Mouse (Mus musculus) cerebellum, adult 2 months (tissue): Measurements from ENCODE around the gene Foxk1. TPM values are rescaled to one million over a fixed set of nuclear protein-coding genes. Genes with fewer than 3 reads are reported as not detected.
A peak's percentile ranks its signal among the peaks of the same experiment; 100 is the strongest.

ENCODE experiments used
- DNase-seq, 2 experiments: peaks; one replicate each; pipeline ENCODE4 v3.0.0; 2021
- H3K27ac ChIP-seq: fragments of 200-500 bp; 2 replicates; pipeline ENCODE4 v1.5.1; 2012; ENCODE audit warnings: low read length, control low read depth, inconsistent platforms; ENCODE audit not compliant: insufficient read depth
- H3K27me3 ChIP-seq: fragments of 200-500 bp; 2 replicates; pipeline ENCODE4 v1.6.1; 2012; ENCODE audit warnings: inconsistent platforms, mild to moderate bottlenecking, low read length, moderate library complexity; ENCODE audit not compliant: control insufficient read depth, insufficient read depth
- H3K4me1 ChIP-seq: fragments of 200-500 bp; 2 replicates; pipeline ENCODE4 v1.6.1; 2011; ENCODE audit warnings: low read length; ENCODE audit not compliant: control insufficient read depth, insufficient read depth
- H3K4me3 ChIP-seq: fragments of 200-500 bp; replicated peaks from 2 replicates; pipeline ENCODE3; 2011; ENCODE audit warnings: mild to moderate bottlenecking, low read depth, low read length, control low read depth; ENCODE audit not compliant: insufficient read depth
- CTCF ChIP-seq: fragments of 200-500 bp; IDR thresholded peaks from 2 replicates; pipeline ENCODE4 v1.5.1; 2011; ENCODE audit warnings: low read depth, mild to moderate bottlenecking, control low read depth, low read length, moderate library complexity, borderline replicate concordance; ENCODE audit not compliant: insufficient read depth
- POLR2A ChIP-seq: fragments of 200-500 bp; IDR thresholded peaks from 2 replicates; pipeline ENCODE4 v1.6.1; 2011; ENCODE audit warnings: low read length, control low read depth, borderline replicate concordance; ENCODE audit not compliant: insufficient read depth
- WGBS: fragments of 180-500 bp; shearing (Covaris S2); methylation state at CpG from one replicate; pipeline ENCODE4 v1.1.7; 2018; 5-methylcytosine and 5-hydroxymethylcytosine counted together
- polyA plus RNA-seq: library from polyadenylated mRNA; depleted of rRNA; stranded (reverse); fragments of >200 nt; gene quantifications from 2 replicates; pipeline ENCODE4 v1.2.3, GENCODE M21; 2012

Gene Foxk1
- polyA plus RNA-seq, 1 experiment, result 14.2 TPM

DNA sequence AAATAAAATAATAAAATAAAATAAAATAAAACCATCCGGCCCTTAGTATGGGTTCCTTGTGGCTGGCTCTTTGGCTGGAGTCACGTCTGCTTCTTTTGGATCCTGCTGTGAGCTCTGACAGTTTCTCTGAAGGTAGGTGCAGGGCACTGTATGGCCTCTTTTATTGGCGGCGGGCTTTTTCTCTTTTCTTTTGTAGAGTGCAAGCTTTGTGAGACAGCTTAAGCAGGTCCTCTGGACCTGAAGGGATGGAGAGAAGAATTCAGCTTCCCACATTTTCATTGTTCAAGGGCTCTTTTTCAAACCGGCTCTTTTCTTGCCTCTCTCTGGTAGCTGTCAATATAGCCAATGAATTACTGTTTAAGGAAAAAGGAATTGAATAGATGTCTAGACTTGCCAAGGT lies 5.4 kb upstream of the Foxk1 start:
- Histone ChIP-seq H3K27me3 (no peaks in the 10 kb centered on the region), H3K4me1 (no peaks in the 10 kb centered on the region), H3K27ac (no peak overlapping the region), H3K4me3 (no peak overlapping the region)
- DNase-seq, result no peak
- WGBS, result 41% methylated on average over 5 of the region's 5 CpGs
- TF ChIP-seq POLR2A (no peak), CTCF (no peak)

DNA sequence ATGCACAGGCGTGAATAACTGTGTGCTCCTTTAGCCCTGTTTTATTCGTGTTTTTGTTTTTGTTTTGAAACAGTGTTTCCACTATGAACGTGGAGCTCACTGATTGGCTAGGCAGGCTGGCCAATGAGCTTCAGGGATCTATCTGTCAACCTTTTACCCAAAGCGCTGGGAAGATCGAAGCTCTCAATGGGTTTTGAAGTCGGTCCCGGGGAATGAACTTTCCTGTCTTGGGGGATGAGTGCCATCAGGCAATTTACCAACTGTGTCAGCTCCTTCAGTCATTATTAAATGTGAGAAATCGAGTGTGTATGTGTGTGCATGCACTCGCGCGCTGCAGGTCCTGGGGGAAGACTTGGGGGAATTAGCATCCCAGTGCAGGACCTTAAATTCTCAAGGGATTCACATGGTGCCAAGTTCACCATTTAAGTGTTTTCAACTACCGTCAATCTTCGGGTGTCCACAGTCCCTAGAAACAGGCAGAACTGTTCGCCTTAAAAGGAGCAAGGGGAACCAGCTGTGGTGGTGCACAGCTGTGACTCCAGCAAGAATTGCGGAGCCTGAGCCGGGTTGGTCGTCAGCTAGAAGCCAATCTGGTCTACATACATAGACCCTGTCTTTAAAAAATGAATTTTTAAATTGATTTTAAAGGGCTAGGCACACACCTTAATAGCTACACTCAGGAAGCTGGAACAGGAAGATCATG lies 965 bp upstream of the Foxk1 start:
- 20% methylated on average over 17 of the region's 17 CpGs for WGBS

DNA sequence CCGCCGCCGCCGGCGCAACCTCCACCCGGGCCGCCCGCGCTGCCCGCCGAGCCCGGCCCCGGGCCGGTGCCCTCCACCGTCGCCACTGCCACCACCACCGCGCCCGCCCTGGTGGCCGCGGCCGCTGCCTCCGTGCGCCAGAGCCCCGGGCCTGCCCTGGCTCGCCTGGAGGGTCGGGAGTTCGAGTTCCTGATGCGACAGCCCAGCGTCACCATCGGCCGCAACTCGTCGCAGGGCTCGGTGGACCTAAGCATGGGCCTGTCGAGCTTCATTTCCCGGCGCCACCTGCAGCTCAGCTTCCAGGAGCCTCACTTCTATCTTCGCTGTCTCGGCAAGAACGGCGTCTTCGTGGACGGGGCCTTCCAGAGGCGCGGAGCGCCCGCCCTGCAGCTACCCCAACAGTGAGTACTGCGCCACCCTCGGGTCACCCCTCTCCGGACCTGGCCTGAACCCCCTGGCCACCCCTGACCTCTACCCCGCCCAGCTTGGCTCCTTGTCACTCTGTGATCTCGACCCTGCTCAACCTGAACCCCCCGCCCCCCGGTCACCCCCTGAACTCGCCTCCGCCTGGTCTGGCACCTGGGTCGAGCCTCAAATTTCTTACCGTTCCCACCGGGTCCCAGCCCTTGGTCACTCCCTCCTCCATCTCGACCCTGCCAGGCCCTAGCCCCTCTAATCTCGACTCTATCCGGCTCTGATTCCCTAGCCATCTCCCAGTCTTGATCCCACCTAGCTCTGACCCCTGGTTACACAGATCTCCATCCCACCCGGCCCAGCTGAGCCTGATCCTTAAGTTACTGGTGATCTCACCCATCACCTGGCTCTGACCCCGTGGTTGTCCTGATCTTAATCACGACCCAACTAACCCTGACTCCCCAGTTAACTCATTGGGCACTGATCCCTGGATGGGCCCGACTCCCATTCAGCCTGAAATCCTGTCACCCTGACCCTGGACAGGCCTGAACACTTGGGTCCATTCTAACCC lies 636 bp downstream of the Foxk1 start:
- Histone ChIP-seq H3K27me3 (no peaks in the 10 kb centered on the region), H3K4me3 (peak overlapping the region; percentile 74), H3K27ac (peak overlapping the region; percentile 74), H3K4me1 (peaks cover 21% of the 10 kb centered on the region)
- TF ChIP-seq CTCF (no peak), POLR2A (no peak)
- peak in 1 of 2 experiments; percentile 51 for DNase-seq
- WGBS, result under 1% methylated on average over 65 of the region's 67 CpGs

More for the DNA sequence above, 965 bp upstream of the Foxk1 start:
- Histone ChIP-seq H3K4me3 (peak overlapping the region; percentile 32), H3K27ac (no peak overlapping the region), H3K4me1 (peaks cover 15% of the 10 kb centered on the region), H3K27me3 (no peaks in the 10 kb centered on the region)
- TF ChIP-seq CTCF, result no peak
- TF ChIP-seq POLR2A, result no peak
- peak; percentile 58 to 63 for DNase-seq

DNA sequence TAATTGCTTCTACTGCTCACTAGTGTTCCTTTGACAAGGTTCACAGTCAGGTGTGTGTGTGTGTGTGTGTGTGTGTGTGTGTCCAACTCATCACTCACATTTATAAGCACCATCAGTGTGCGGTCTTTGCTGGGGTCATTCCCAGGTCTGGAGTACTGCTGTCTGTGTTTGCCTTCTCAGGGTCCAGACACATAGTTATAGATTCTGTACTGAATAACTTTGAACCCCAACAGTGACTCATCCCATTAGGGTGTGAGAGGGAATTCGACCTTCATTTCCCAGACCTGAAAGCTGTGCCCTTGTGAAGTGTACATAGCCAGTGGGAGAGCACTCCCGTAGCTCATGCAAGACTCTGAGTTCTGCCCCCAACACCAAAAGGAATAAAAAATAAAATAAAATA lies 2.4 kb downstream of the Foxk1 start:
- DNase-seq, result no peak
- Histone ChIP-seq H3K27ac (no peak overlapping the region), H3K4me3 (no peak overlapping the region), H3K27me3 (no peaks in the 10 kb centered on the region), H3K4me1 (peaks cover 24% of the 10 kb centered on the region)
- 63% methylated on average over 3 of the region's 3 CpGs for WGBS
- TF ChIP-seq POLR2A, result no peak
- no peak for TF ChIP-seq CTCF

DNA sequence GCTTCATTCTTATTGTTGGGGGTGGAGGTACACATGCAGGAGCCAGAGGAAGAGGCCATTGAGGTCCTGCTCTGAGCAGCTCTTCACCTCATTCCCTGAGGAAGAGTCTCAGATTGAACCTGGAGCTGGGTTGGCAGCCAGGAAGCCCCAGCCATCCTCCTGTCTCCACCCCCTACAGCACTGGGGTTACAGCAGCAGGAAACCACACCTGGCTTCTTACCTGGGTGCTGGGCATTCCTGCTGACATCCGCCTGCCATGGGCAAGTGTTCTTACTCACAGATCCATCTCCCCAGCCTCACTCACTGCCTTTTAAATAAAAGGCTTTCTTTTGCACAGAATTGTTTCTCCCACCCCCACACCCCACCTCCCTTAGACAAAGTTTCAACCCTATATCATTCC lies 3.0 kb downstream of the Foxk1 start:
- 37% methylated on average over 1 of the region's 1 CpGs for WGBS
- H3K27me3 ChIP-seq, result no peaks in the 10 kb centered on the region
- TF ChIP-seq POLR2A (no peak), CTCF (no peak)
- peak overlapping the region; percentile 5 for H3K4me3 ChIP-seq
- no peak overlapping the region for H3K27ac ChIP-seq
- peaks cover 25% of the 10 kb centered on the region for H3K4me1 ChIP-seq
- no peak for DNase-seq

DNA sequence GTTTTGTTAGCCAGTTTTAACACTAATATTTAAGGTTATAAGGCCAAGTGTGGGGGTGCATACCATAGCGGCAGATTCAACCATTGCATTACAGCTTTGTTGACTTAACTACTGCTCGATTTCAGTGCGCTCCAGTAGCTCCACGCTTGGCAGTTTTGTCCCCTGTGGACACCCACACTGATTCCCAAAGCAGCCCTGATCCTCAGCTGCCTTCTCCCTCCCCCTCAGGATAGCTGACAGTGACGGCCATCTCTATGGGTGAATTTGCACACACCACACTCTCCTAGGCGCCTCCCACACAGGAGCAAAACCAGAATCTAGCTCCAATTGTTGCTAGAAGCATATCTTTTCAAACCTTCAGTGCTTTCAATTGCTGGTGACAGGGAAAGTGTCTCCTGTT lies 4.1 kb downstream of the Foxk1 start:
- Histone ChIP-seq H3K4me3 (no peak overlapping the region), H3K27ac (no peak overlapping the region), H3K4me1 (peaks cover 36% of the 10 kb centered on the region), H3K27me3 (no peaks in the 10 kb centered on the region)
- 52% methylated on average over 6 of the region's 6 CpGs for WGBS
- DNase-seq, result no peak
- TF ChIP-seq CTCF (no peak), POLR2A (no peak)

DNA sequence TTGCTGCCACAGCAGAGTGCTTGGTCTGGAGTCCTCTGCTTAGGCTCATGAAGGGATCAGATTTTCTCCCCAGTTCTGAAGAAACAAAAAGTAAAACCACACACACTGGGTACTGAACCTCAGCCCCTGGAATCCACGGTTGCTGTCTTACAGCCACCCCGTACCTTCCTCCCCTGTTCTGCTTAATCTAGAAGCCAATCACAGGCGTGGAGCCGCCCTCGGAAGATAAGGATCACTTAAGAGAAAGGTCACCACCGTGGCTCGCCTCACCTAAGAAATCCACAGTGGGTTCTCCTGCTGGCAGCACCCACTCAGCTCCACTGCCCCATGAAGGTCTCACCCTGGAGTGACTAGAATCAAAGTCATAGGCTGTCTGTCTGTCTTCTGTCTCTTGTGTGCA lies 5.1 kb downstream of the Foxk1 start:
- no peak for DNase-seq

More for the DNA sequence above, 5.1 kb downstream of the Foxk1 start:
- Histone ChIP-seq H3K4me1 (peaks cover 37% of the 10 kb centered on the region), H3K27me3 (no peaks in the 10 kb centered on the region), H3K4me3 (no peak overlapping the region), H3K27ac (no peak overlapping the region)
- 91% methylated on average over 7 of the region's 7 CpGs for WGBS
- no peak for TF ChIP-seq CTCF
- no peak for TF ChIP-seq POLR2A
